In the genomic region with DNA sequence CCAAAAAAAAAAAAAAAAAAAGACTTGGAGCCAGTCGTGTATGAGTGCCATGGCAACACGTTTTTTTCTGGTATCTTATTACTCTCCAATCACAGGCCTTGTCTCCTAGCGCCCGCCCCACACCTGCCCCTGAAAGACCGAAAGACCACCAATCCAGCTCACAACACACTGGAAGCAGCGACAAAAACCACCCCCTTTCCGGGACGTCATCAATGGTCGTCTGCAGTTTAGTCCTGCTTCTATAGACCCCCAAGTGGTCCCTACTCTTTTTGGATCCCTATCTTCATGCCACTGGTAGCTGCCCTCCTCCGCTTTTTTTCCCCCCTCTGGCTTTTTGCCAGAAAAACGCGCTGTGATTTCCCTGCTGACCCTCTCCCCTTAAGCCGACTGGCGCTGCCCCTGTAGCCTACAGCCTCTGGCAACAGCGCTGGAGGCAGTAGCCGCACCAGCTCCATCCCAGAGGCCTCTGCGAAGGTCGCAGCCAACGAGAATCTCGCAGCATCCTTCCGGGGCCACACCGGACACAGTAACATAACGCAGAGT, we compare ENCODE assay signal across 10 mouse cellular contexts. TPM values are rescaled to one million over a fixed set of nuclear protein-coding genes. Genes with fewer than 3 reads are reported as not detected.
DNase-seq lines count a peak whose midpoint lies in the region; ATAC-seq lines count a peak whose summit lies in the region.
"Had no signal": no experiment of that assay in that cellular context is flagged by ENCODE, and none has a peak within 500 bp of the region (broad histone marks: within the 10 kb centered on the region; RNA-seq: fewer than 3 reads in every experiment).

No protein-coding gene starts in this region.

- H3K9me3 ChIP-seq in heart, embryonic 10.5 days: no peaks in the 10 kb centered on the region
- H3K9me3 ChIP-seq in hindbrain, embryonic 13.5 days: no peaks in the 10 kb centered on the region
- H3K9me3 ChIP-seq in limb, embryonic 11.5 days (ENCODE audit: control insufficient read depth, low read length): no peaks in the 10 kb centered on the region

- peak; percentile 99 for ATAC-seq in hindbrain, embryonic 13.5 days (ENCODE audit: low FRiP score)
- peak; percentile 97 for ATAC-seq in limb, embryonic 11.5 days (ENCODE audit: insufficient number of reproducible peaks, low FRiP score, low TSS enrichment, low read depth)

- DNase-seq in heart, embryonic 10.5 days (ENCODE audit: low spot score): peak; percentile 90
- no peak for DNase-seq in heart, adult 8-10 months (ENCODE audit: low spot score)
- DNase-seq in R1 (ENCODE audit: low read depth, low spot score): peak; percentile 92
- DNase-seq in embryo, embryonic 11.5 days (ENCODE audit: low read depth, low spot score): peak; percentile 64
- DNase-seq in limb, embryonic 11.5 days (ENCODE audit: low spot score): peak; percentile 82
- DNase-seq in ovary, postnatal 14 days (ENCODE audit: low spot score): peak; percentile 1
- no peak for DNase-seq in spleen, postnatal 4 days (ENCODE audit: low spot score in 2 of 2)

- H3K4me3 ChIP-seq in heart, embryonic 10.5 days: peak overlapping the region; percentile 54
- peak overlapping the region; percentile 45 for H3K4me3 ChIP-seq in hindbrain, embryonic 13.5 days
- H3K4me3 ChIP-seq in limb, embryonic 11.5 days (ENCODE audit: low read depth, low read length): peak overlapping the region; percentile 30

- 0 out of 2 replicates have a peak overlapping the region, but pooled peaks have one; percentile 64 for H3K27ac ChIP-seq in heart, embryonic 10.5 days
- H3K27ac ChIP-seq in hindbrain, embryonic 13.5 days: peak overlapping the region; percentile 91
- H3K27ac ChIP-seq in limb, embryonic 11.5 days (replicated peaks; ENCODE audit: low read depth, low read length): no peak overlapping the region

- H3K9ac ChIP-seq in hindbrain, embryonic 13.5 days: peak overlapping the region; percentile 62; the same call in 1 of the 2 replicates
- H3K9ac ChIP-seq in limb, embryonic 11.5 days (ENCODE audit: low read length): peak overlapping the region; percentile 49; the same call in 1 of the 2 replicates

- no peaks in the 10 kb centered on the region for H3K36me3 ChIP-seq in heart, embryonic 10.5 days
- no peaks in the 10 kb centered on the region for H3K36me3 ChIP-seq in hindbrain, embryonic 13.5 days
- no peaks in the 10 kb centered on the region for H3K36me3 ChIP-seq in limb, embryonic 11.5 days (ENCODE audit: control insufficient read depth, insufficient read depth, low read length)

- H3K4me1 ChIP-seq in heart, embryonic 10.5 days: no peaks in the 10 kb centered on the region
- no peaks in the 10 kb centered on the region for H3K4me1 ChIP-seq in hindbrain, embryonic 13.5 days (replicated peaks)
- H3K4me1 ChIP-seq in limb, embryonic 11.5 days (ENCODE audit: control insufficient read depth, insufficient read depth, low read length): no peaks in the 10 kb centered on the region

- H3K27me3 ChIP-seq in heart, embryonic 10.5 days (ENCODE audit: insufficient read depth, poor library complexity, severe bottlenecking): peaks cover 9% of the 10 kb centered on the region; the same call in 1 of the 2 replicates
- peaks cover 26% of the 10 kb centered on the region for H3K27me3 ChIP-seq in hindbrain, embryonic 13.5 days
- no peaks in the 10 kb centered on the region for H3K27me3 ChIP-seq in limb, embryonic 11.5 days (ENCODE audit: control insufficient read depth, insufficient read depth, low read length)

- peak overlapping the region; percentile 51 for H3K4me2 ChIP-seq in hindbrain, embryonic 13.5 days
- peak overlapping the region; percentile 51 for H3K4me2 ChIP-seq in limb, embryonic 11.5 days (ENCODE audit: low read depth, severe bottlenecking)

- WGBS in heart, embryonic 10.5 days: 18% methylated on average over 23 of the region's 23 CpGs
- 21% methylated on average over 23 of the region's 23 CpGs for WGBS in hindbrain, embryonic 13.5 days
- whole genome bisulfite sequencing in limb, embryonic 11.5 days: 22% methylated on average over 23 of the region's 23 CpGs

RNA-seq across cellular contexts. Expression of a gene that starts 23.3 kb away (rescaled TPM):
- polyA plus RNA-seq in heart, embryonic 10.5 days (2016; fragmentation: Nextera tagmentation; extraction: Ambion mirVana): 183 and 228 TPM in 2 replicates
- 1 to 10 TPM in 2 of 4 experiments, under 1 TPM in 1, not detected in 1; 0.88 to 1.5 (median 1.5) TPM for total RNA-seq in heart, adult 8-10 months (2022)
- 107 and 114 TPM in 2 replicates for polyA plus RNA-seq in hindbrain, embryonic 13.5 days (2015; fragmentation: Nextera tagmentation; extraction: Ambion mirVana)
- 74.2 and 81.7 TPM in 2 replicates for polyA plus RNA-seq in limb, embryonic 11.5 days (2014; fragmentation: Nextera tagmentation; extraction: Ambion mirVana)
- polyA plus RNA-seq: C2C12 had no signal

RNA-seq across cellular contexts. Expression of a gene that starts 30.4 kb away (rescaled TPM):
- polyA plus RNA-seq in heart, embryonic 10.5 days (2016; fragmentation: Nextera tagmentation; extraction: Ambion mirVana): 0.39 and 0.43 TPM in 2 replicates
- total RNA-seq in heart, adult 8-10 months (2022): under 1 TPM in 1 of 4 experiments, not detected in 3; 0.08 TPM
- not detected in 2 replicates for polyA plus RNA-seq in hindbrain, embryonic 13.5 days (2015; fragmentation: Nextera tagmentation; extraction: Ambion mirVana)
- 0.07 and 0.09 TPM in 2 replicates for polyA plus RNA-seq in limb, embryonic 11.5 days (2014; fragmentation: Nextera tagmentation; extraction: Ambion mirVana)
- total RNA-seq: hematopoietic stem cell, adult 5-6 weeks had no signal

RNA-seq across cellular contexts. Expression of a gene that starts 47.5 kb away (rescaled TPM):
- polyA plus RNA-seq in heart, embryonic 10.5 days (2016; fragmentation: Nextera tagmentation; extraction: Ambion mirVana): 83.6 and 197 TPM in 2 replicates
- total RNA-seq in heart, adult 8-10 months (2022): not detected
- polyA plus RNA-seq in hindbrain, embryonic 13.5 days (2015; fragmentation: Nextera tagmentation; extraction: Ambion mirVana): 612 and 622 TPM in 2 replicates
- 242 and 252 TPM in 2 replicates for polyA plus RNA-seq in limb, embryonic 11.5 days (2014; fragmentation: Nextera tagmentation; extraction: Ambion mirVana)

RNA-seq across cellular contexts. Expression of a gene that starts 56.7 kb away (rescaled TPM):
- polyA plus RNA-seq in heart, embryonic 10.5 days (2016; fragmentation: Nextera tagmentation; extraction: Ambion mirVana): 256 and 309 TPM in 2 replicates
- 10 to 100 TPM in 3 of 4 experiments, 1 to 10 TPM in 1; 7.5 to 15.7 (median 13.2) TPM for total RNA-seq in heart, adult 8-10 months (2022)
- 141 and 144 TPM in 2 replicates for polyA plus RNA-seq in hindbrain, embryonic 13.5 days (2015; fragmentation: Nextera tagmentation; extraction: Ambion mirVana)
- 225 and 230 TPM in 2 replicates for polyA plus RNA-seq in limb, embryonic 11.5 days (2014; fragmentation: Nextera tagmentation; extraction: Ambion mirVana)

Comparison
In these comparisons a context has a peak if more than half of its experiments do, and no peak if none do; other contexts are left out.
1. DNase-seq: peak in heart, embryonic 10.5 days (single experiment), R1 (single experiment), embryo, embryonic 11.5 days (single experiment), limb, embryonic 11.5 days (single experiment) and ovary, postnatal 14 days (single experiment); none in heart, adult 8-10 months (single experiment) and spleen, postnatal 4 days (0 of 2).
2. Peak in every context shown above with its lines, with median percentiles within 50 percentile points of each other: H3K4me3 ChIP-seq.